Mouse (Mus musculus) hindbrain, embryonic 13.5 days (tissue): ENCODE measurements at regions not wholly inside any gene's neighbourhood (a gene's known extent, or its start where the extent isn't known, plus 50 kb on each side); places are given as distances from the start of the nearest gene placed in this dataset.

Experiments used
- ATAC-seq: fragments of 200-750 bp; cut with Nextera tagmentation; 2 replicates; pipeline ENCODE4 v1.8.0; 2017; ENCODE audit warnings: moderate TSS enrichment; ENCODE audit not compliant: low FRiP score
- H3K27ac ChIP-seq: fragments of 300-500 bp; sonication (generic); 2 replicates; pipeline ENCODE4 v1.5.1; 2015; ENCODE audit warnings: inconsistent platforms, mild to moderate bottlenecking, moderate library complexity
- H3K27me3 ChIP-seq: fragments of 300-500 bp; sonication (generic); 2 replicates; pipeline ENCODE4 v1.6.1; 2015; ENCODE audit warnings: mild to moderate bottlenecking, inconsistent platforms
- H3K36me3 ChIP-seq: fragments of 300-500 bp; sonication (generic); 2 replicates; pipeline ENCODE4 v1.6.1; 2015; ENCODE audit warnings: mild to moderate bottlenecking, inconsistent platforms
- H3K4me1 ChIP-seq: fragments of 300-500 bp; sonication (generic); replicated peaks from 2 replicates; pipeline ENCODE4 v1.6.1; 2015; ENCODE audit warnings: inconsistent platforms
- H3K4me2 ChIP-seq: fragments of 300-500 bp; sonication (generic); 2 replicates; pipeline ENCODE4 v1.6.1; 2015; ENCODE audit warnings: inconsistent platforms, mild to moderate bottlenecking, moderate library complexity
- H3K4me3 ChIP-seq: fragments of 300-500 bp; sonication (generic); 2 replicates; pipeline ENCODE4 v1.5.1; 2015; ENCODE audit warnings: mild to moderate bottlenecking, inconsistent platforms
- H3K9ac ChIP-seq: fragments of 300-500 bp; sonication (generic); 2 replicates; pipeline ENCODE4 v1.6.1; 2015; ENCODE audit warnings: mild to moderate bottlenecking, inconsistent platforms
- H3K9me3 ChIP-seq: fragments of 300-500 bp; sonication (generic); 2 replicates; pipeline ENCODE4 v1.6.1; 2016; ENCODE audit warnings: inconsistent platforms
- WGBS: fragments of 180-500 bp; shearing (Covaris S2); methylation state at CpG from one replicate; pipeline ENCODE4 v1.1.7; 2015; 5-methylcytosine and 5-hydroxymethylcytosine counted together

DNA sequence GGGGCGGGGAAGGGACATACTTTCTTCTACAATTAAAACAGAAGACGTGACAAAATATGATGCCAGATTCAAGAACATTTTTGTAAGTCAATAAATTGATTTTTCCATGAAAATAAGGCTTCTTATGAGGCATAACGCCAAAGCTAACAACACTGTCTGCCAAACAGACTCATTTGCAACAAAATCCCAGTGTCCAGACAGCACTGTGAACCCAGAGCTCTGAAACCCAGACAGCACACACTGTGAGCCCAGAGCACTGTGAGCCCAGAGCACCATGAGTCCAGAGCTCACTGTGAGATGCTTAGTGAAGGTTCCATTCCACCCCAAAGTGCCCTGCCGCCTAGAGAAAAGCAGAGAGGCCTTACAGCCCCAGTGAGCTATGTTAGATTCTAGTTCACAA is 156.9 kb upstream of the Clec14a start:
- no peaks in the 10 kb centered on the region for H3K4me1 ChIP-seq
- no peaks in the 10 kb centered on the region for H3K36me3 ChIP-seq
- no peaks in the 10 kb centered on the region for H3K27me3 ChIP-seq
- no peak overlapping the region for H3K9ac ChIP-seq
- H3K4me2 ChIP-seq, result no peak overlapping the region
- no peak for ATAC-seq
- H3K27ac ChIP-seq, result no peak overlapping the region
- no peaks in the 10 kb centered on the region for H3K9me3 ChIP-seq
- H3K4me3 ChIP-seq, result no peak overlapping the region
- 84% methylated on average over 4 of the region's 4 CpGs for WGBS

DNA sequence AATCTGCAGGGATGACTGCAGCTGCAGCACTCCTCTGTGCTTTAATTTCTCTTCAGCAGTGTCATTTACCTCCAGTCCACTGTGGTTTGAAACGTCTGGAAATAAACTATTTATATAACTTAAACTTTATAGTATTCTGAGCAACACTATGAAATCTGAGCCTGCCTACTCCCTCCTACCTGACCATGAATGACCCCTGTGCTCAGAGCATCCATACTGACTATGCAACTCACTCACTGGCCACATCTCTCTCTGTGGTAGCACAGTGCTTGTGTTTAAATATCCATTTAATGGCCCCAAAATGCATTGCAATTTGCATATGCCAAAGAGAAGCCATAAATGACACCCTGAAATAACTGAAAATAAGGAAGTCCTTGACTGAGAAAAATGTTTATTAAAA is 154.5 kb upstream of the Clec14a start:
- Histone ChIP-seq H3K9ac (no peak overlapping the region), H3K4me1 (no peaks in the 10 kb centered on the region), H3K4me2 (no peak overlapping the region), H3K4me3 (no peak overlapping the region), H3K27ac (no peak overlapping the region), H3K36me3 (no peaks in the 10 kb centered on the region), H3K27me3 (no peaks in the 10 kb centered on the region), H3K9me3 (no peaks in the 10 kb centered on the region)
- no peak for ATAC-seq
- 54% methylated on average over 1 of the region's 1 CpGs for WGBS

DNA sequence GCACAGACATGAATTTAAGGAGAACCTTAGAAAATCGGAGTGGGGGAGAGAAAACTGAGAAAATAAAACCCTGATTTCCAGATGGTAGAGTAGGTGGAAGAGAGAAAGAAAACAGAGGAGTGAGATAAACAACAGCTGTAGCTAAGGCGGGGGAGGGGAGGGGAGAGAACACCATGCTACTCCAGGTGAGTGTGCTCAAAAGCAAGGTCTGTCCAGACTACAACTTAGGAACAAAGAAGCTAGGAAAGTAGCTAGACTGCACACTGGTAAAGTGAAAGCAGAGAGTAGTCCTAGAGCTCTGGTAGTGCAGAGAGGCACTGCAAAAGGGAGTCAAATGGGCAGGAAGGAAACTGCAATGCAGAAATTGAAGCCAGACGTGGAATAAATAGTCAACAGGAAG is 132.8 kb upstream of the Clec14a start:
- no peak overlapping the region for H3K4me2 ChIP-seq
- WGBS, result 75% methylated on average over 3 of the region's 3 CpGs
- ATAC-seq, result no peak
- no peaks in the 10 kb centered on the region for H3K4me1 ChIP-seq
- no peaks in the 10 kb centered on the region for H3K9me3 ChIP-seq
- no peak overlapping the region for H3K27ac ChIP-seq
- no peaks in the 10 kb centered on the region for H3K27me3 ChIP-seq
- no peak overlapping the region for H3K4me3 ChIP-seq
- no peak overlapping the region for H3K9ac ChIP-seq
- H3K36me3 ChIP-seq, result no peaks in the 10 kb centered on the region

DNA sequence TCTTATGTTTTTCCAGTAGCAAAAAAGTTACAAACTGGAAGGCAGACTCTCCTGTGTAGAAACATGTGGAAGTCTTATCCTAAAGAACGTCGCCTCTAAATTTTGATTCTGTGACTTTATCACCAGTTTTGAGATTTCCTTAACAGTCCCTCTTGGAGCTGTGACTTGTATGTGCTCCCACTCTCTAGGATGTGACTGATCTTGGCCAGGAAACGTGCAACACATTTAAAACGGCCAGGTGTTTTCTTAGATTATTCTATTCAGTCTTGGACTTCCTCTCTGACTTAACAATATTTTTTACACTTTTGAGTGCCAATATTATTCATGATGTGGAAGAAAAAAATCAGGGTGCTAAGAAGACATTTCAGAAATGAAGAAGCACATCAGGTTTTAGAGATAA is 91.2 kb upstream of the Clec14a start:
- Histone ChIP-seq H3K9ac (no peak overlapping the region), H3K36me3 (no peaks in the 10 kb centered on the region), H3K9me3 (no peaks in the 10 kb centered on the region), H3K27ac (no peak overlapping the region), H3K4me3 (no peak overlapping the region), H3K4me2 (no peak overlapping the region), H3K4me1 (no peaks in the 10 kb centered on the region), H3K27me3 (no peaks in the 10 kb centered on the region)
- WGBS, result 85% methylated on average over 4 of the region's 4 CpGs
- no peak for ATAC-seq

DNA sequence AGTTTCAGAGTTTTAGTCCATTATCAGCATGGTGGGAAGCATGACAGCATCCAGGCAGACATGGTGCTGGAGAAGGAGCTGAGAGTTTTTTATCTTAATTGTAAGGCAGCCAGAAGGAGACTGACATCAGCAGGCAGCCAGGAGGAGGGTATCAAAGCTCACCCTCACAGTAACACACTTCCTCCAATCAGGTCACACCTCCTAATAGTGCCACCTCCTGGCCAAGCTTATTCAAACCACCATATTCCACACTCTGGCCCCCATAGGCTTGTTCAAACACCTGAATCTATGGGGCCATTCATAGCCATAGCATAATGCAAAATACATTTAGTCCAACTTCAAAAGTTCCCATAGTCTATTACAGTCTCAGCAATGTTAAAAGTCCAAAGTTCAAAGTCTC is 65.1 kb upstream of the Clec14a start:
- no peaks in the 10 kb centered on the region for H3K4me1 ChIP-seq
- H3K27ac ChIP-seq, result no peak overlapping the region
- H3K36me3 ChIP-seq, result no peaks in the 10 kb centered on the region
- ATAC-seq, result no peak
- H3K9me3 ChIP-seq, result no peaks in the 10 kb centered on the region
- H3K9ac ChIP-seq, result no peak overlapping the region
- H3K4me3 ChIP-seq, result no peak overlapping the region
- H3K27me3 ChIP-seq, result no peaks in the 10 kb centered on the region
- H3K4me2 ChIP-seq, result no peak overlapping the region

DNA sequence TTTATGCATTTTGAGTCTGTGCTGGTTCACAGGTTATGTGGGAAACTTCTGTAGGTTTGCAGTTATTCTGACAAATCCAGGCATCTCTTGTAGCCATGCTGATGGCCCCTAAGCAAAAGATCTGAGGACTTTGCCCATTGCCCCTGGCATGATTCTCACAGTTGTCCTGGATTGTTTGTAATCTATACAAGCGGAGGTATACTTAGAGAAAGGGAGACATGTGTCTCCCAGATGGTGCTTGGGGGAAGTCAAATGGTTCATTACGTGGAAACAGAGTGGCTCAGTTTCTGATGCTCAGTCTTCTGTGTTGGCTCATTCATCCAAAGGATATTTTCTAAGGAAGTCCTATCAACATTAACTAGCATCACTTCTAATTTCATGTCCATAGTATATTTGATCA is 60.8 kb upstream of the Clec14a start:
- no peak overlapping the region for H3K4me3 ChIP-seq
- H3K4me2 ChIP-seq, result no peak overlapping the region
- 79% methylated on average over 2 of the region's 2 CpGs for WGBS
- H3K9me3 ChIP-seq, result no peaks in the 10 kb centered on the region
- no peak overlapping the region for H3K9ac ChIP-seq
- no peaks in the 10 kb centered on the region for H3K4me1 ChIP-seq
- ATAC-seq, result no peak
- H3K36me3 ChIP-seq, result no peaks in the 10 kb centered on the region
- no peak overlapping the region for H3K27ac ChIP-seq
- no peaks in the 10 kb centered on the region for H3K27me3 ChIP-seq

DNA sequence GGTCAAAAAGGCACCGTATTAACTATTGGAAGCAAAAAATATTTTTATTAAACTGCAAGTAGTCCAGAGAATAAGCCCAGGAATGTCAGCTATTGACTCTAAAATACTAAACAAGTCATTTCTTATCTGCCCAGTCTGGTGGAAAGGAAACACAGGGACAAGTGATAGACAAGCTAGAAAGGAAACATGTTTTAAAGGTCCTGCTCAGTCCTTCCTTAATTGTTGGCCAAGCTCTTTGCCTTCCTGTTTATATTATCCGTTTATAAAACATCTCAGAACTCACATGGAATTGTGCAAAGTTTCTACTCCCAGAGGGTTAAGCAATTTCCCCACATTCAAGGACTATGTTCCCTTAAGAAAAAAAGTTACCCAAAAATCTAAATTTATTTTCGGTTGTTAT is 54.9 kb upstream of the Clec14a start:
- Histone ChIP-seq H3K27ac (no peak overlapping the region), H3K4me2 (no peak overlapping the region), H3K27me3 (no peaks in the 10 kb centered on the region), H3K9ac (no peak overlapping the region), H3K36me3 (no peaks in the 10 kb centered on the region), H3K4me1 (no peaks in the 10 kb centered on the region), H3K9me3 (no peaks in the 10 kb centered on the region), H3K4me3 (no peak overlapping the region)
- WGBS, result 87% methylated on average over 3 of the region's 3 CpGs
- ATAC-seq, result no peak
